Mouse (Mus musculus) urinary bladder, postnatal 0 days (tissue): ENCODE measurements around the gene Gm8011. TPM values are rescaled to one million over a fixed set of nuclear protein-coding genes. Genes with fewer than 3 reads are reported as not detected.

Source experiments
- polyA plus RNA-seq: library from polyadenylated mRNA; unstranded; fragments of >200 nt; fragmentation: Nextera tagmentation; extraction: Ambion mirVana; gene quantifications from 2 replicates; pipeline ENCODE4 v1.2.1, GENCODE M21; 2015

Gene Gm8011
- polyA plus RNA-seq, result not detected in 2 replicates

DNA sequence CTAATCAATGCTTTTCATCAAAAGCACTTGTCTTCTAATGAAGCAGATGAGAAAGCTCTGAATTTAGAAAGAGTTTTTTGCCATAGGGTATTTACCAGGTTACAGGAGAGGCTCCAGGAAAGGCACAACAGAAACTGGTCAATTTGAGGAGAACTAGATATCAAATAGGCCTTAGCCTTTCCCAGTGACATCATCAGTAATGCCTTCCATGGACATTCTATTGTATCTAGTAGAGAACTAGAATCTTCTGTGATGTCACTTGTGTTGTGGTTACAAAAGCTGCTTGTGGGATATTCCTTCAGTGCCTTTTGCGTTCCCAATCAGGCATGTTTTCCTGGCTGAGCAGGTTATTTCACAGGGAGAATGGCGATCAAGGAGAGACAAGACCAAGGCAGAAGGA is at the start of gene Gm8011:
TSS of gene Gm8011 (plus strand) at position 301 of the 400 bp plus-strand sequence.

GRCm38 (mm10) chr14:42439573-42439972 is 24.1 kb upstream of the Gm8011 start, which contains the start of gene Gm8005:
Gene Gm8005, minus strand, starts transcription at chr14:42439673.

GRCm38 (mm10) chr14:42502249-42502648 is 38.6 kb downstream of the Gm8011 start, which contains the start of gene Gm8020:
Gene Gm8020, minus strand, starts transcription at chr14:42502349.

Other genes with a start within 250 kb of the Gm8011 start
- not detected in 2 replicates for gene Gm17026, start 203.8 kb upstream of the Gm8011 start, polyA plus RNA-seq
- gene Gm9611, start 166.5 kb upstream of the Gm8011 start, polyA plus RNA-seq, result not detected in 2 replicates
- gene Gm7995, start 153.7 kb upstream of the Gm8011 start, polyA plus RNA-seq, result not detected in 2 replicates
- not detected in 2 replicates for gene Gm8005, start 24.2 kb upstream of the Gm8011 start, polyA plus RNA-seq
- gene Gm8020, start 38.5 kb downstream of the Gm8011 start, polyA plus RNA-seq, result not detected in 2 replicates
- gene Gm8024, start 60.4 kb downstream of the Gm8011 start, polyA plus RNA-seq, result not detected in 2 replicates
- gene Gm17124, start 136.0 kb downstream of the Gm8011 start, polyA plus RNA-seq, result not detected in 2 replicates
- gene Gm3633, start 178.0 kb downstream of the Gm8011 start, polyA plus RNA-seq, result not detected in 2 replicates
- not detected in 2 replicates for gene Gm10378, start 192.1 kb downstream of the Gm8011 start, polyA plus RNA-seq